Mouse (Mus musculus): ENCODE measurements around the gene Donson. TPM values are rescaled to one million over a fixed set of nuclear protein-coding genes. Genes with fewer than 3 reads are reported as not detected.

The Donson gene
- polyA plus RNA-seq (2015; fragmentation: Nextera tagmentation; extraction: Ambion mirVana), result 18.8 and 21.0 TPM in 2 replicates

DNA sequence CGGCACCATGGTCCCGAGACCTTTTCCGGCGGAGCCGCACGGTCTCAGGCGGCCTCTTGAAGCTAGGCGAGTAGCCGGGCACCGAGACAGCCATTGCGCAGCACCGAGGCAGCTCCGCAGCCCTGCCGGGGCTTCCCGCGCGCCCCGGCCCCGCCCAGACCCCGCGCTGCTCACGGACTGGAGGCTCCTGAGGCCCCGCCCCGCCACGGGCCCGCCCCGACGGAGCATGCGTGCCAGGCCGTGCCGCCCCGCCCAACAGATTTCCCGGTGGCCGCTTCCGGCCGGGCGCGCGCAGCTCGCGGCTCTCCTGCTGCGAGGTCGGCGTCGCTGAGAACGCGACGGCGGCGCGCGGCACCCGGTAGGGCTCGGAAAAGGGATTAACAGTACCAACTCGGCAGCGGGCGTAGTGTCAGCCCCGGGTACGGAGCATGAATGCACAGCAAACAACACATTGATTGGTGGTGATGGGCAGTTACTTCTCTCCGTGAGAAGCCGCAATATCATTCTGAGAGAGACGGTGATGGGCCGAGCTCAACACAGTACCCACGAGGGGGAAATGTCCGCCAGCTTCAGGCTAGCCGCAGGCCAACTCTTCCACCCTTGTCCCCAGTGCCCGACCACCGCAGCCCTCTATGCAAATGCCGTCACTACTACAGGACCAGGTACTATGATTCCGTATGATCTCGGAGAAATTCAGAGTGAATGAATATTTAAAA, at the start of gene Donson:
Gene Donson (minus strand): TSS at position 152 of the 716 bp plus-strand sequence.
- peak; percentile 99 for ATAC-seq (ENCODE audit: low FRiP score)
- H3K27me3 ChIP-seq, result no peaks in the 10 kb centered on the region
- peaks cover 32% of the 10 kb centered on the region for H3K36me3 ChIP-seq
- WGBS, result under 1% methylated on average over 65 of the region's 71 CpGs
- no peaks in the 10 kb centered on the region for H3K9me3 ChIP-seq
- peak within 1 kb of the TSS; percentile 93 for H3K27ac ChIP-seq
- peak within 1 kb of the TSS; percentile 82 for H3K4me2 ChIP-seq
- H3K4me3 ChIP-seq, result peak within 1 kb of the TSS; percentile 91
- peaks cover 21% of the 10 kb centered on the region for H3K4me1 ChIP-seq (replicated peaks)
- peak within 1 kb of the TSS; percentile 96 for H3K9ac ChIP-seq

DNA sequence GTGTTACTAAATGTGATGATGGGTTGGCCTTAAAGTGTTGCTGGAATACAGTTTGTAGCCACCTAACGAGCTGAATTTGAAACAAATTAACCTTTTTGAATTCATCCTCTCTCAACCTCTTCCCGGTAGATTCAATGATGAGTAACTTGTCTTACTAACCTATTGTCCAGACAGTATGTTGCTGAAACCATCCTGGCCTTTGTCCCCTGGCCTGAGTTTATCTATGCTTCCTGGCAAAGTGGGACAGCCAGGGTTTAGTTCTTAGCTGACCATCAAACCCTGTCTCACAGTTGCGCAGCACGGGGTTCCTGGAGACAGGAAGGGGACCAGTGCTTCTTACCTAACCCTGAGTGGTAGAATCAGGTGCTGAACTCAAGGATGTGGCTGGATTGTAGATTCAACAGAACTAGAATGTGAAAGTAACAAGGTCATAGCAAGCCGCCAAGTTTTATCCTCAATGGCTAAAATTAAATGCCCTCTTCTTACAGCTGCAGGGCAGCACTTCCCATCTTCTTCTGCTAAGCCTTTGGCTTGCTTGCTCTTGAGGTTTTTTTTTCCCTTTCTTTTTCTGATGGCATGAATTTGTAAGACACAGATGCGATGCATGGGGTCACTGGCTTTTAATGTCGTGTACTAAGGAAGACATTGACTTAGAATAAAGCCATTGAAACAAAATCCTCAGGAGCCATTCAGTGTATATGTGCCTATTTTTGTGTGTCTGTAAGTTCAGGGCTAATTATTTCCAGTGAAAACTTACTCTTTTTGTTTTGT, 47.7 kb upstream of the Donson start:
- ATAC-seq (ENCODE audit: low FRiP score), result no peak
- Histone ChIP-seq H3K4me1 (replicated peaks) (peaks cover 84% of the 10 kb centered on the region), H3K36me3 (no peaks in the 10 kb centered on the region), H3K4me2 (no peak overlapping the region), H3K27ac (no peak overlapping the region), H3K27me3 (no peaks in the 10 kb centered on the region), H3K9me3 (no peaks in the 10 kb centered on the region), H3K9ac (no peak overlapping the region), H3K4me3 (no peak overlapping the region)
- WGBS, result 72% methylated on average over 7 of the region's 7 CpGs

DNA sequence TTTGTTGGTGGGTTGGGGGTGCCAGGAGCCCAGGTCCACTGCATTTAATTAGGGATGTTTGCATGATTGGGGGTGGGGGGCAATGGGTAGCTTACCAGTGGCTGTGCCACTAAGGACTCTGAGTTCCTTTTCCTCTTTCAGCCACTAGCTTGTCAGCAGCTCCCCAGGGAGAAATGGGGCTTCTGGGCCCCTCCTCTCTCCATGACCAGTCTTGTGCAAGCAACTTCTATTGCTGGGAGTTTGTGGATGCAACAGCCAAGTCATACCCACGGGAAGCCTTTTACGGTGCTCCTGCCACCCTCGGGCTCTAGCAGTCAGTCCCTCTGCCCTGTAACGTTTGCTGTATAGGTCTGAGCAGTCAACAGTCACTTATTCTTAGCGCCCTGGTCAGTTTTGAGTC, 46.2 kb upstream of the Donson start:
- Histone ChIP-seq H3K4me1 (replicated peaks) (peaks cover 73% of the 10 kb centered on the region), H3K4me2 (no peak overlapping the region), H3K9me3 (no peaks in the 10 kb centered on the region), H3K27me3 (no peaks in the 10 kb centered on the region), H3K4me3 (no peak overlapping the region), H3K36me3 (no peaks in the 10 kb centered on the region), H3K27ac (peak overlapping the region; percentile 23; the same call in 1 of the 2 replicates), H3K9ac (no peak overlapping the region)
- WGBS, result 68% methylated on average over 5 of the region's 5 CpGs
- no peak for ATAC-seq (ENCODE audit: low FRiP score)

DNA sequence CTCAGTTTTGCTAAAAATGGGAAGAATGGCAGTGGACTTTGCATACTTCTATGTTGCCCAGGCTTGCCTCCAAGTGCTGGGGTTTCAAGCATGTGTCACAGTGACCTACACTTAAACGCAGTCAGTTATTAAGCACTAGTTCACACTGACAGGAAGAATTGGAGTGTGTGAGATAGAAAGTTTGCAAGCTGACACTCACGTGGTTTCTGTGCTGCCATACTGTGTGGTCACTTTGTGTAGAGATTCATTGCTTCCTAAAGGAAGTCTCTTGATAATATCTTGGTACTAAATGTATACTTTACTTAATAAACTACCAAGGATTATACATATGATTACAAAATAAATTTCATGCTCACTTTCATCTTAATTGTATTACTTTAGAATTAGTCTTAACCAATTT, 44.2 kb upstream of the Donson start:
- peaks cover 66% of the 10 kb centered on the region for H3K4me1 ChIP-seq (replicated peaks)

DNA sequence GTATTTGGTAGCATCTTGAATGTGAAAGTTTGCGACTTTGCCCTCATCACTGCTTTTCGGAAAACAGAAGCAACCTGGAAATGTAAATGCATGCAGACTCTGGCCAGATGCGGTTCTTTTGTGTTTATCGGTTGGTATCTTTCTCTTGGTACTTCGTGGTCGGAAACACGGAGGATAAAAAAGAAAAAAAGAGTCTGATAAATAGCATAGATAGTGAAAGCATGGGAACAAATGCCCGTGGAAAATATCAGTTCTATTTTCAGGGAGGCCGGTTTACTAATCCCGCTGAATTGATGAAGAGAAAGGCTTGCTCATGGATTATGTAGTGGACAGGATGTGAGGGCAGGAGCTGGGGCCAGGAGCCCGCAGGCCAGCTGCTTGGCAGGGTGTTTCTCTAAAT, 41.9 kb upstream of the Donson start:
- Histone ChIP-seq H3K27me3 (no peaks in the 10 kb centered on the region), H3K4me3 (peak overlapping the region; percentile 91), H3K9ac (peak overlapping the region; percentile 98), H3K4me1 (replicated peaks) (peaks cover 64% of the 10 kb centered on the region), H3K4me2 (peak overlapping the region; percentile 79), H3K9me3 (no peaks in the 10 kb centered on the region), H3K36me3 (no peaks in the 10 kb centered on the region; the same call in 1 of the 2 replicates), H3K27ac (peak overlapping the region; percentile 97)
- under 1% methylated on average over 11 of the region's 11 CpGs for WGBS
- no peak for ATAC-seq (ENCODE audit: low FRiP score)

More for the DNA sequence above, 44.2 kb upstream of the Donson start:
- ATAC-seq (ENCODE audit: low FRiP score), result no peak
- H3K9ac ChIP-seq, result no peak overlapping the region
- no peak overlapping the region for H3K4me3 ChIP-seq
- H3K36me3 ChIP-seq, result no peaks in the 10 kb centered on the region
- 82% methylated on average over 2 of the region's 2 CpGs for WGBS
- H3K27me3 ChIP-seq, result no peaks in the 10 kb centered on the region
- no peak overlapping the region for H3K4me2 ChIP-seq
- H3K27ac ChIP-seq, result no peak overlapping the region
- H3K9me3 ChIP-seq, result no peaks in the 10 kb centered on the region

DNA sequence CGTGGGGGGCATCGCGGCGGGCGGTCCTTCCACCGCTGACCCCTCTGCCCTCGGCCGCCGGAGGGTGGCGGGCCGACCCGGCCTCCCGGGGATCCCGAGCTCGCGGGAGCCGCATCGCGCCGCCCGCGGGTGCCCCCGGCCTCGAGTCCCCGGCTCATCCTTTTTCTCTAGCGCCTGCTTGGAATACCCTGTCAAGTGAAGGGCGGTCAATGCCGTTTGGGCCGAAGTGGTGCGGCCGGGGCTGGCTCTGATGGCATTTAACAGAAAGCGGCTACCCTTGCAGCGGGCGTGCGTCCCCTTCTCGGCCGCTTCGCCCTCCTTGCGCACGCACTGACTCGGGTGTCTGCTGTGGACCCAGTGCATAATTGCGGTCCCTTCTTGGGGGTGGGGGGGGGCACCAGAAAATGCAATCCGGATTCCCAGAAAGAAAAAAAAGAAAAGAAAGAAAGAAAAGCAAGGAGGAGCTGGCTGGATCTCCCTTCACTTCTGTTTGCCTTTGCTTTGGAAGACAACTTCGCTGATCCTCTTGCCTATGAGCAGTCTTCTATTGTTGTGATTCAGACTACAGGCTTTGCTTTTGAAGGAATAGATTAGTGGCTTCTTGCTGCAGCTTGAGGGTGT, 41.4 kb upstream of the Donson start:
- Histone ChIP-seq H3K27me3 (no peaks in the 10 kb centered on the region), H3K9me3 (no peaks in the 10 kb centered on the region), H3K36me3 (no peaks in the 10 kb centered on the region; the same call in 1 of the 2 replicates), H3K27ac (peak overlapping the region; percentile 97), H3K4me1 (replicated peaks) (peaks cover 60% of the 10 kb centered on the region), H3K4me2 (peak overlapping the region; percentile 79), H3K4me3 (peak overlapping the region; percentile 91), H3K9ac (peak overlapping the region; percentile 98)
- ATAC-seq (ENCODE audit: low FRiP score), result no peak
- under 1% methylated on average over 43 of the region's 44 CpGs for WGBS

DNA sequence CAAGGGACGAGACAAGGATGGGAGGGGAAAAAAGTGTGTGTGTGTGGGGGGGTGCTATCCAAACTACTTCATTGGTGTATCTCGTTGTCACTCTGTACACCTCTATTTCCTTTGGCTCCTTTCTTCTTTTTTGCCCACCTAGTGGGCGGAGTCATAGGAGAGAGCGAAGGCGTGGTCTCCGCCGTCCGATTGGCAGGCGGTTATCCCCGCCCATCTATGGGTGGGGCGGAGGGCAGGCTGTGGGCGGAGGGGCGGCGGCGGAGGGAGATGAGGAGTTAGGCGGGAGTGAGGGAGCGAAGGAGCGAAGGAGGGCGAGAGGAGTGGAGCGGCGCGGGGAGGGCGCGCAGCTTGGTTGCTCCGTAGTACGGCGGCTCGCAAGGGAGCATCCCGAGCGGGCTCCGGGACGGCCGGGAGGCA, 40.5 kb upstream of the Donson start, which contains the start of gene Itsn1:
Gene Itsn1 (plus strand): TSS at position 216 of the 417 bp plus-strand sequence.
- Histone ChIP-seq H3K27ac (peak within 1 kb of the TSS; percentile 97), H3K36me3 (peaks cover 5% of the 10 kb centered on the region), H3K4me3 (peak within 1 kb of the TSS; percentile 91), H3K9ac (peak within 1 kb of the TSS; percentile 98), H3K4me2 (peak within 1 kb of the TSS; percentile 79), H3K4me1 (replicated peaks) (peaks cover 52% of the 10 kb centered on the region), H3K27me3 (no peaks in the 10 kb centered on the region), H3K9me3 (no peaks in the 10 kb centered on the region)
- WGBS, result under 1% methylated on average over 33 of the region's 33 CpGs
- ATAC-seq (ENCODE audit: low FRiP score), result peak; percentile 96

DNA sequence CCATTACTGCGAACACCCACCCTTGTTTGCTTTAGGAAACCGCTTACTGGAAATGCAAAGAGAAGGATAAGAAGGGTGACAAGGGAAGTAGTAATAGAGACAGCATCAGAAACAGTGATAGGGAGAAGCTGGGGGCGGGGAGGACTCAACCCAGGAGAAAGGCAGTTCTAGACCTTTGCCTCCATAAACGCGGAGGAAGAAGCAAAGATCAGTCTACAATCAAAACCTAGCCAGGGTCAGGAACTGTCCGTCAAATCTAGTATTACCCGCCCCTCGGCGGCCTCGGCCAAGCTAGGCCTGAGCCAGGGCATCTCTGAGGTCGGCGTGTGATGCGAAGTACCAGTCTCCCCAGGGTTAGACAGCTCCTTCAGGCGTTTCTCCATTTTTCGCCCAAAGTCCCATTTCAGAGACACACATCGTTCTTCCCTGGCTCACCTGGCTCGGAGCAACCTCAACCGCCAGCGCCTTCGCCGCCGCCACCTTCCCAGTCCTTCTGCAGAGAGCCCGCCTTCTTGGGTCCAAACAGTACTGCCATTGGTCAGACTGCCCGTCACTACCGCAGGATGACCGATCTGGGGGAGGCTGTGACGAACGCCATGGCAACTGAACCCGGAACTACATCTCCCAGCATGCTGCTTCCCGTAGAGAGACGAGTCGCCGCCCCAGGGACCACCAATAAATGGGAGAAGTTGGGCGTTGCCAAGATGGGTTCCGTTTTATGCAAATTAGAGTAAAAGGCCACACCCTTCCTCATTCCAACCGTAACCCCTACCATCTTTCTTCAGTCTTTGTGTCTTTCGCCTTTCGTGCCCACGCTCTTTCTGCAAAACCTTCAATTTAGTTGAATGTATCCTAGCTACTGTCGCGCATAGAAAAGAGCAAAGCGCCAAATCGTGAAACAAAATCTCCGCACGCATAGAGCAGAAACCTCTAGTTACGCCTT, 39.8 kb upstream of the Donson start, which contains the start of gene Cryzl1:
Gene Cryzl1 (minus strand): TSS at position 853 of the 943 bp plus-strand sequence.
- ATAC-seq (ENCODE audit: low FRiP score), result peak; percentile 95
- peaks cover 48% of the 10 kb centered on the region for H3K4me1 ChIP-seq (replicated peaks)
- no peaks in the 10 kb centered on the region for H3K27me3 ChIP-seq
- H3K36me3 ChIP-seq, result peaks cover 5% of the 10 kb centered on the region
- peak within 1 kb of the TSS; percentile 91 for H3K4me3 ChIP-seq
- WGBS, result under 1% methylated on average over 46 of the region's 46 CpGs
- peak within 1 kb of the TSS; percentile 97 for H3K27ac ChIP-seq
- peak within 1 kb of the TSS; percentile 98 for H3K9ac ChIP-seq
- no peaks in the 10 kb centered on the region for H3K9me3 ChIP-seq
- peak within 1 kb of the TSS; percentile 79 for H3K4me2 ChIP-seq

DNA sequence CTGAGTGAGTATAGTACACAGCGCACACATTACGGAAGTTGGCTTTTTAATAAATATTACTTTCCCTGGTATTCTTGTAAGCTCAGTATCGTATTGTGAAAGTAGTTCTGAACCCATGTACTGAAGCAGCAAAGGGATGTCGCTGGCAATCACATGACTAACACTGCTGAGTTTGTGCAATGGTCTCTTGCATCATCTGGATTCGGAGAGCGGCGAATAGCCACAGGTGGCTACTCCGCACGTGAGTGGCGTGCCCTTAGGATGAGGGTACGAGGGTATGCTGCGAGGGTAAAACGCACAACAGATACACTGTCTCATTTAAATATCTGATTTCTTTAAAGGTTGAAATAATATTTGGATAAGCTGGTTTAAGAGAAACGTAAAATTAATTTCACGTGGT, 38.9 kb upstream of the Donson start:
- no peaks in the 10 kb centered on the region for H3K27me3 ChIP-seq
- H3K4me3 ChIP-seq, result peak overlapping the region; percentile 91
- H3K9me3 ChIP-seq, result no peaks in the 10 kb centered on the region
- peak overlapping the region; percentile 83 for H3K9ac ChIP-seq
- peaks cover 5% of the 10 kb centered on the region for H3K36me3 ChIP-seq
- no peak for ATAC-seq (ENCODE audit: low FRiP score)
- peak overlapping the region; percentile 76 for H3K4me2 ChIP-seq
- H3K4me1 ChIP-seq (replicated peaks), result peaks cover 42% of the 10 kb centered on the region
- 88% methylated on average over 15 of the region's 15 CpGs for WGBS
- H3K27ac ChIP-seq, result peak overlapping the region; percentile 97; the same call in 1 of the 2 replicates

DNA sequence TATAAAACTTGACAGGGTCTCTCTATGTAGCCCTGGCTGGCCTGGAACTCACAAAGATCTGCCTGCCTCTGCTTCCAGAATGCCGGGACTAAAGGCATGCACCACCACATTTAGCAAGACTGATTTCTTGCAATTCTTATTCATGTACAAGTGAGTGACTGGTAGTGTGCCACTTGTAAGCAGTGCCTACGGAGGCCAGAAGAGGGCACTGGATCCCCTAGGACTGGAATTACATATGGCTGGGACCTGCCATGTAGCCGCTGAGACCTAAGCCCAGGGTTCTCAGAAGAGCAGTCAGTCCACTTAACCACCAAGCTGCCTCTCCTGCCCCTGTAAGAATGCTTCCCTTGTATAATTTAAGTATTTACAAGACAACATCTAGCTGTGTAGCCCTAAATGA, 35.7 kb upstream of the Donson start:
- no peak overlapping the region for H3K4me2 ChIP-seq
- H3K9me3 ChIP-seq, result no peaks in the 10 kb centered on the region
- peaks cover 28% of the 10 kb centered on the region for H3K4me1 ChIP-seq (replicated peaks)
- no peak overlapping the region for H3K27ac ChIP-seq
- H3K36me3 ChIP-seq, result peaks cover 28% of the 10 kb centered on the region
- no peaks in the 10 kb centered on the region for H3K27me3 ChIP-seq
- H3K4me3 ChIP-seq, result no peak overlapping the region
- ATAC-seq (ENCODE audit: low FRiP score), result no peak
- no peak overlapping the region for H3K9ac ChIP-seq
- 41% methylated on average over 3 of the region's 3 CpGs for WGBS

DNA sequence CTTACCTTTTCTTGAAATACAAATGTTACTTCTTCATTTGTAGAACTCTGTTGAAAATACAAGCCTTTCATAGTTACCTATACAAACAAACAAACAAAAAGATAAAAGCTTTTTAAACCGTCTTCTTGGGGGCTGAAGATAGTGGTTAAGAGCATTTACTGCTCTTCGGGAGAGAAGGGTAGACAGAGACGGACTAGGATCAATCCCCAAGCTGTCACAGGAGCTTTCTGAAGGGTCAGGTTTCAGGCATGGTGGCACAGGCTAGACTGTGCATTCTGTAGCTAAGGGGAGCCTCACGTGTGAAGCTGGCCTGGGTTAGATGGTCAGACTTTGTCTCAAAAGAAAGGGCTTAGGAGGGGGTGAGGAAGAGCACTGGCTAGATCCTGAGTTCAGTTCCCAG, 28.8 kb upstream of the Donson start:
- Histone ChIP-seq H3K36me3 (peaks cover 68% of the 10 kb centered on the region), H3K27me3 (no peaks in the 10 kb centered on the region), H3K4me2 (no peak overlapping the region), H3K4me1 (replicated peaks) (peaks cover 5% of the 10 kb centered on the region; the same call in 1 of the 2 replicates), H3K9me3 (no peaks in the 10 kb centered on the region), H3K4me3 (no peak overlapping the region), H3K9ac (no peak overlapping the region), H3K27ac (no peak overlapping the region)
- 87% methylated on average over 4 of the region's 4 CpGs for WGBS
- ATAC-seq (ENCODE audit: low FRiP score), result no peak

Data from hindbrain, embryonic 13.5 days (tissue).